Mouse (Mus musculus): ENCODE measurements around the gene Rtn2. TPM values are rescaled to one million over a fixed set of nuclear protein-coding genes. Genes with fewer than 3 reads are reported as not detected.

Gene Rtn2
- total RNA-seq, 4 experiments from 2014 or later: 76.6 to 96.7 (median 85.4) TPM

- peak; percentile 84 to 91 for DNase-seq (ENCODE audit: low spot score in 2 of 2)
Measured at GRCm38 (mm10) chr7:19342481-19343027, 60.1 kb downstream of the Rtn2 start.

GRCm38 (mm10) chr7:19343210-19343808 is 60.9 kb downstream of the Rtn2 start:
- DNase-seq (ENCODE audit: low spot score in 2 of 2): peak in 1 of 2 experiments; percentile 77

GRCm38 (mm10) chr7:19344237-19344847 is 61.9 kb downstream of the Rtn2 start, which contains the start of gene Ercc1:
Ercc1 (plus strand) TSS chr7:19344778.
- no peak for DNase-seq (ENCODE audit: low spot score in 2 of 2)

- peak; percentile 93 to 94 for DNase-seq (ENCODE audit: low spot score in 2 of 2)
Measured at GRCm38 (mm10) chr7:19344938-19345471, 62.6 kb downstream of the Rtn2 start.

Other genes starting within 250 kb of the Rtn2 start
- under 1 TPM in 2 of 4 experiments, not detected in 2; 0.41 to 0.61 TPM for gene Rsph6a, start 227.9 kb upstream of the Rtn2 start, total RNA-seq (2022)
- gene Dmwd, start 206.4 kb upstream of the Rtn2 start, total RNA-seq (2022): 100 to 1,000 TPM; 136 to 144 (median 141) TPM
- gene Dmpk, start 198.8 kb upstream of the Rtn2 start, total RNA-seq (2022): 10 to 100 TPM; 35.6 to 55.8 (median 45.3) TPM
- gene Six5, start 188.0 kb upstream of the Rtn2 start, total RNA-seq (2022): 1 to 10 TPM; 2.0 to 3.7 (median 3.6) TPM
- gene Gm4969, start 164.3 kb upstream of the Rtn2 start, total RNA-seq (2022): under 1 TPM; 0.18 to 0.57 (median 0.31) TPM
- 10 to 100 TPM; 13.3 to 15.1 (median 14.4) TPM for gene Fbxo46, start 162.8 kb upstream of the Rtn2 start, total RNA-seq (2022)
- 10 to 100 TPM; 18.6 to 20.9 (median 20.4) TPM for gene Qpctl, start 133.3 kb upstream of the Rtn2 start, total RNA-seq (2022)
- gene Snrpd2, start 132.9 kb upstream of the Rtn2 start, total RNA-seq (2022): 10 to 100 TPM; 75.6 to 82.3 (median 78.2) TPM
- 1 to 10 TPM; 1.0 to 1.5 (median 1.2) TPM for gene Gipr, start 116.5 kb upstream of the Rtn2 start, total RNA-seq (2022)
- gene Eml2, start 106.2 kb upstream of the Rtn2 start, total RNA-seq (2022): 100 to 1,000 TPM; 156 to 198 (median 171) TPM
- 1 to 10 TPM; 1.3 to 2.7 (median 1.8) TPM for gene Gpr4, start 70.1 kb upstream of the Rtn2 start, total RNA-seq (2022)
- 10 to 100 TPM; 33.8 to 45.7 (median 40.7) TPM for gene Opa3, start 54.3 kb upstream of the Rtn2 start, total RNA-seq (2022)
- gene Vasp, start 10.8 kb upstream of the Rtn2 start, total RNA-seq (2022): 10 to 100 TPM; 17.4 to 26.8 (median 19.5) TPM
- gene Ppm1n, start 2.6 kb upstream of the Rtn2 start, total RNA-seq (2022): under 1 TPM in 1 of 4 experiments, not detected in 3; 0.28 TPM
- gene Fosb, start 27.4 kb downstream of the Rtn2 start, total RNA-seq (2022): 10 to 100 TPM in 3 of 4 experiments, 1 to 10 TPM in 1; 5.4 to 13.8 (median 10.7) TPM
- gene Ercc1, start 62.2 kb downstream of the Rtn2 start, total RNA-seq (2022): 10 to 100 TPM; 41.9 to 47.8 (median 43.2) TPM
- gene Cd3eap, start 76.9 kb downstream of the Rtn2 start, total RNA-seq (2022): 10 to 100 TPM; 18.3 to 20.2 (median 19.0) TPM
- gene Ppp1r13l, start 77.1 kb downstream of the Rtn2 start, total RNA-seq (2022): 1 to 10 TPM; 5.7 to 9.2 (median 8.1) TPM
- gene Ercc2, start 99.4 kb downstream of the Rtn2 start, total RNA-seq (2022): 10 to 100 TPM; 36.0 to 41.5 (median 37.7) TPM
- 1 to 10 TPM; 3.7 to 8.4 (median 6.9) TPM for gene Klc3, start 121.5 kb downstream of the Rtn2 start, total RNA-seq (2022)
- gene Ckm, start 122.2 kb downstream of the Rtn2 start, total RNA-seq (2022): 1 to 10 TPM in 1 of 4 experiments, under 1 TPM in 1, not detected in 2; 0.18 to 4.8 TPM
- gene Mark4, start 176.2 kb downstream of the Rtn2 start, total RNA-seq (2022): 100 to 1,000 TPM in 1 of 4 experiments, 10 to 100 TPM in 3; 87.6 to 103 (median 95.0) TPM
- gene Exoc3l2, start 180.7 kb downstream of the Rtn2 start, total RNA-seq (2022): under 1 TPM; 0.08 to 0.41 (median 0.38) TPM
- 1 to 10 TPM; 4.7 to 6.7 (median 5.9) TPM for gene Bloc1s3, start 225.7 kb downstream of the Rtn2 start, total RNA-seq (2022)
- 10 to 100 TPM; 17.1 to 25.2 (median 21.6) TPM for gene Trappc6a, start 225.8 kb downstream of the Rtn2 start, total RNA-seq (2022)
- gene Nkpd1, start 235.2 kb downstream of the Rtn2 start, total RNA-seq (2022): under 1 TPM; 0.39 to 0.86 (median 0.77) TPM